Mouse (Mus musculus) kidney, postnatal 14 days (tissue): ENCODE results near the gene Arvcf.

Source experiments
- DNase-seq: peaks from one replicate; pipeline ENCODE4 v3.0.0; 2022; ENCODE audit warnings: mixed read lengths

The Arvcf gene

DNA sequence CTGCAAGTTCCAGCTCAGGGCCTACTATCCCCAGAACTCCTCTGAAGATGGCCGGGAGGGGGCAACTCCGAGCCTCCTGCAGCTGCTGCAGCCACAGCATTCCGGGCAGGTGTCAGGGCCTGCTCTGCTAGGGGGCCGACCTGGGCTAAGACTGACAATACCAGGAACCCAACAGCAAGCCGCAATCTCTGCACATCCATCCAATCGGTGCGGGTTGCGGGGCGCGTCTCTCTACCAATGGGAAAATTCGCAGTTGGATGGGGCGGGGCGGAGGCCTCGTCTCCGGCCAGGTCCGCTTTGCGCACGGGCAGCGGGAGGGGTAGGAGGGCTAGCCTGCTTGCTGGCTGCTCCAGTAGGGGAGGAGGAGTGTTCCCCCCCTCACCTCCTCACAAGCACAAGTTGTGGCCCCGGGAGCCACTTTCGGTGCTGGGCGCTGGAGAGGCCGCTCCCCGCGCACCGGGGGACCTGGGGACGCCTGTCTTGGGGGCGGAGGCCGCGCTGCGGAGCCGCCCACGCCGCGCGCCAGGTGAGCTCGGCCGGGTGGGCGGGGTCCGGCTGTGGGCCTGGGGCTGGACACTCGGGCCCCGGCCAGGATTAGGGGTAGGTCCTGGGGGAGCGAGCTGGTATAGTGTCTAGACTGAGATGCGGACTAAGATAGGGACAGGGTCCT lies at the start of gene Arvcf, which contains the start of gene Tango2:
TSS of gene Arvcf (plus strand) at position 252 of the 670 bp plus-strand sequence.
TSS of gene Tango2 (minus strand) at position 173 of the 670 bp plus-strand sequence.
- DNase-seq, result peak; percentile 96

DNA sequence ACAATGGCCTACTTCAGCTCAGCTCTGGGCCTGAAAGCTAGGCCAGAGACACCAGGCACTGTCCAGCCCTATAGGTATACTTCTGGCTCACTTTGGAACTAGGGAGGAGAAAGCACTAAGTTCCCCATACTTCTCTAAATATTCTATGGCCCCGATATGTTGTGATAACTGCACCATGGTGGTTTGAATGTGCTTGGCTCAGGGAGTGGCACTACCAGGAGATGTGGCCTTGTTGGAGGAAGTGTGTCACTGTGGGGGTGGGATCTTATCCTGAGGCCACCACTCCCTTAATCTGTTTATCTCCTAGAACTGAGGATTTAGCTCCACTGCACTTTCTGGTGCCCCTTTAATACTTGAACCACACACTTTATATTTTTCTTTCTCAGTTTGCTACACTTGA lies 39.8 kb upstream of the Arvcf start:
- no peak for DNase-seq

DNA sequence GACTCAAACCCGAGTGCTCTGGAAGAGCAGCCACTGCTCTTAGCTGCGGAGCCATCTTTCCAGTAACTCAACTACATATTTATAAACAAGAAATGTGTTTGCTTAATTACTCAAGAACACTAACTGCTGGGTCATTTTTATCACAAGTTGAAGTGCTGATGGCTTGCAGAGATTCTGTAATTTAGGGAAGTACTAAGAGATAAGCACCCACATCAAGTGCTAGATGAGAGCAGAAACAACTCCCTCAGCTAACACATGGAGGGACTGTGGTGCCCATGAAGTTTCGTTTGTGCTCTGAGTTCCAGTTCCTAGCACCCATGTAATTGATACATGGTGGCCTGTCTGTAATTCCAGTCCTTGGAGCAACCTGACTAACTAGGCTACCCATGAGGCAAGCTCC lies 29.0 kb upstream of the Arvcf start:
- DNase-seq, result no peak

DNA sequence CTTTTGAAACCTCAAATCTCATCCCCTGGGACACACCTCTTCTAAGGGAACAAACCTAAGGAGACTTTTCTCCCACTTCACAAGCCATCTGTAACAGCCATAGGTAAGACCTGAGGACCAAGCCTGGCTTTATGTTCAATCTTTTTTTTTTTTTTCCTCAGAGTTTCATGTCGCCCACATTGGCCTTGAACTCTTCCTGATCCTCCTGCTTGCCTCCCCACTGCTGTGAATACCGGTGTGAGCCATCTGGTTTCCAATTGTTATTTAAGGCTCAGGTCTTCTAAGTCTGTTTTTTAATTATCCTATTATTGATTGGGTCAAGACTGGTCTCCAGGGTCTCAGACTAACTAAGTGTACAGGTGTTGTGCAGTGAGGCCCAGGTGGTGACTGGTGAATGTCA lies 26.5 kb upstream of the Arvcf start:
- no peak for DNase-seq

DNA sequence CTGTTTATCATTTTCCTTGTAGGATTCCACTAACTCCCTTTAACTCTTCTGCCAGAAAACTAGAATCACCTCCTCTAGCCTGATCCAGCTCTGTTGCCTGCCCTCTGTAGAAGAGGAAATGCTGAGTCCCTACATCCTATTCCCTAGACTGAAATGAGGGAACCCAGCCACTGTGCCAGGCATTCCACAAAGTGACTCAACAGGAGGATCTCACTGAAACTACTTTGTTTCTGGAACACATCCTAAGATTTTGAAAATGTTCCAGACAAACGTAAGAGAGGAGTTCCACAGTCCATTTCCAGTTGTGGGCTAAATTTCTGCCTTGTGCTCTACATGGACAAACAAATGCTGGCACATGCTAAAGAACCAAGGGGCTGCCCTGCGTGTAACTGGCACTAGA lies 24.5 kb upstream of the Arvcf start:
- DNase-seq, result no peak

DNA sequence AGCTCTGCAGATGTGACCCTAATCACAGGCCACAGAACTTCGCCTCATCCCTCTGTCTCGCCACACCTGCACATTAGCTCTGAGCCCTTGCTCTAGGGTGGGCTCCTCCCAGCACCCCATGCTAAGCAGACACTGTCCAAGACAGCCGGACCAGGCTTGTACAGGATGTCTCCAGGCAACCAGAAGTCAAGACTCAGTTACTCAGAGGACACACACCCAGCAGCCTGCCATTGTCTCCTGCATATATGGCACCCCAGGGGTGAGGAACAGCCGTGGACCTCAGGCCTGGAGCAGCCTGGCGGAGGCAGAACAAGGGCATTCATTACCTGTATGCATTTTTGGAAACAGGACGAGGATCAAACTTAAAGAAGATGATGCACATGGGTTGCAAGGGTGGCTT lies 24.0 kb upstream of the Arvcf start:
- no peak for DNase-seq

DNA sequence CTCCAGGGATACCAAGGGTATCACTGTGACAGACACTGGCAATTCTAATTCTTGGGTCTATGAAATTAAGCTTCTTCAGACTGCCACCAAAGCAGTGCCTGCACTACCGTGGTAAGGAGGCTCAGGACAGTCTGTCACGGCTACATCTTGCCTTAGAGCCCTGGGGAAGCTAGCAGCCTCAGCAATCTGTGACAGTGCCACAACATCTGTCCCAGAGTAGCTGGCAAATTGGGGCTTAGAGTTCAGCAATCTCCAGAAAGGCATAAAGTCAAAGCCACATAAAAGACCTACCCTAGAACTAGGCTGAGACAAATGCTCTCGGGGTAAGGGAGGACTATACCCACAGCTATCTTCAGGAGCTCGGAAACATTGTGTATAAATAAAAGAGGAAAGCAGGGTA lies 22.2 kb upstream of the Arvcf start:
- no peak for DNase-seq

DNA sequence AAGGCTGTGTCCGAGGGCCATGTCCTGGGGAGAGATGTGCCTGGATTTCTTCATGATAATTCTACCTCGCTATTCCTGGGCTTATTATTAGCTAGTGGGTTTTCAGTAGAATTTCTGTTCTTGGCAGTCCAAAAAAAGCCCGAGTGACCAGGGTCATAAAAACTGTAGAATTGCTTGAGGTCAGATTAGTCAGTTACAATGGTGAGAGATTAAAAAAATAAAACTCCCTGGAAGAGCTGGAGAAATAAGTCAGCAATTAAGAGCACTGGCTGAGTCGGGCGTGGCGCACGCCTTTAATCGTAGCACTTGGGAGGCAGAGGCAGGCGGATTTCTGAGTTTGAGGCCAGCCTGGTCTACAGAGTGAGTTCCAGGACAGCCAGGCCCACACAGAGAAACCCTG lies 20.0 kb upstream of the Arvcf start:
- DNase-seq, result no peak

DNA sequence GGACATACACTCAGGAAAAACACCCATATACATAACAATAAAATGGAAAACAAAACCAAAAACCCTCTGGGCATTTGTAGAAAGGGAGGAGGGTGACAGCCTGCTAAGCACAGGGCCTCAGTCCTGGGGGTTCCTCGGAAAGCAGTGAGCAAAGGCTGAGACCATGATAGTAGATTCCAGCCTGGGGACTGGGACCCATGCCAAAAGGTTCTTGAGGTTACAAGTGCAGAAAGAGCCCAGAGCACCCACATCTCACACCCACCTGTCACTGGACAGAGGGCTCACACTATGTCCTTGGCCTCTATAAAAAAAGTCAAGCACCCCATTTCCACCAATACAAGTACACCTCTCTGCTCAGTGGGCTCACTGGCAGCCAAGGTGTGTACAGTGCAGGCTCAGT lies 19.5 kb upstream of the Arvcf start:
- no peak for DNase-seq

DNA sequence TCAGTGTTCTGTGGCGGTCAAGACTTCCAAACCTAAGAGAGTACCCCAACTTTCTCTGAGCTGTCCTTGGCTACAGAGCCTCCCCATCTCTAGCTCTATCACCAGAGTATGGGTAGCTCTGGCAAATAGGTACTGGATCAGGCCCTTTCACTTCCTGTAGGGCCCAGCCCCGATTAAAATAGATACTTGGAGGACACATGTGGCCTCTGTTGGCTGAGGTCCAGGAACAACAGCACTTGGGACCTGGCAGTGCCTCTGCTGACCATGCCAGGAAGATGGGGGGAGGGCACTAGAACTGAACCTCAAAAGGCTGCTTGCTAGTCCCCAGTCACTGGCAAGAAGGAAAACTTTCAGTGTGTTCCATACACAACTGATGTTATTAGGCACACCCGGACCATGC lies 14.0 kb upstream of the Arvcf start:
- DNase-seq, result peak; percentile 48

DNA sequence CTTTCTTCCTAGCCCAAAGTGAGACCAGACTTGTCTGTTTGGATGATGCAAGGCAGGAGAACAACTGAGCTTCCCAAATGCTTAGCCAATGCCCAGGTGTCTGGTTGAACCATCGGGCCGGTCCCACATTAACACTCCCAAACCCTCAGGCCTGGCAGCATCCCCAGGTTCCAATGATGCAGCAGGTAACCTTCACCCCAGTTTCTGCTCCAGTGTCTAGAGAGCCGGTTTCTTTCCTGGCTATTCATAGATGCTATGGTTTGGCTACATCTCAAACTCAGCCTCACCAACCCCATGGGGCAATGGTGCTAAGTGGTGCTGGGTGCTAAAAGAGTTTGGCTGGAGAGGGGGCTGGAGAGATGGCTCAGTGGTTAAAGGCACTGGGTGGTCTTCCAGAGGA lies 12.0 kb upstream of the Arvcf start:
- no peak for DNase-seq

DNA sequence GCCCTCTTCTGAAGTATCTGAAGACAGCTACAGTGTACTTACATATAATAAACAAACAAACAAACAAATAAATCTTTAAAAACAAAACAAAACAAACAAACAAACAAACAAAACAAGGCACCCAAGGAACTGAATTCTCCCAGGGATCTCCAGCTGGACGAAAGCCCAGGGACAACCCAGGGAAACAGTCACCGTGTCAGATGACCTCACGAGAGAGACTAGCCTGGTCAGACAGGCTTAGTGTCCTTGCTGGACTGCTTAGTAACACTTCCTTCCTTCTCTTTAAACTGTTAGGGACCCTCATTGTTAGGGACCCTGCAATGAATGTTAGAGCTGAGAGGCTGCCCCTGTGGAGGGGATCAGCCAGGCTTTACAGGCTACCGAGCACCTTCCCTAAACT lies 10.7 kb upstream of the Arvcf start:
- no peak for DNase-seq

DNA sequence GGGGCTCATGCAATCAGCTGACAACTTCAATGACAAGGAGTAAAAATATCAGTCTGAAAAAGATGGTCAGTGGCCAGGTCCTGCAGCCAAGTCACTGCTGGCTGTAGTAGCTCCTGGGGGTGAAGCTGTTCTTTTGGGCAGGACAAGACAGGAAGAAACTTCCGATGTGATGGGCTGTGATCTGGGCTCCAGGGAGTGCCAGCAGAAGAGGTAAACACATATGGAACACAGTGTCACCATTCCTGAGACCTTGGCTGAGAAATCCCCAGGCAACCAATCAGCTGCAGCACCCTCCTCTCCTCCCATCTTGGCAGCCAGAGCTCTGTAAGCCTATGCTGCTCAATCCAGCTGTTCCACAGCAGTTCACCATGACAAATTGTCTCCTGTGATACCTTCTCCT lies 8.1 kb upstream of the Arvcf start:
- no peak for DNase-seq

DNA sequence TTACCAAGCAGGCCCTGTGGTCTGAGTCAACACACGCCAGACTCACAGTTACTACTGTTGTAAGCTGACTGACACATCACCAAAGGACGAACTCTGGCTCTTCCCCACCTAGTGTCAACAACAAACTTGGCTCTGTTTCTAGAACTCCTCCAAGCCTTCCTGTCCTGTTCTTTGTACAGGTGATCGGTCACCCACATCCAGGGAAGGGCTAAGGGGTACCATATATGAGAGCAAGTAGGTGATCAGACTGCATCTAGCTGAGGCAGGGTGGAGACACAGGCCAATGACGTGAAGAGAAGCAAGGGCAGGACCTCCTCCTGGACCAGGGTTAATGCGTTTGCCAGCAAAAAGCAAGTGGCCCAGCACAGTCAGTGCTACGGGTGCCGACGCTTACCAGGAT lies 6.4 kb upstream of the Arvcf start:
- DNase-seq, result no peak

DNA sequence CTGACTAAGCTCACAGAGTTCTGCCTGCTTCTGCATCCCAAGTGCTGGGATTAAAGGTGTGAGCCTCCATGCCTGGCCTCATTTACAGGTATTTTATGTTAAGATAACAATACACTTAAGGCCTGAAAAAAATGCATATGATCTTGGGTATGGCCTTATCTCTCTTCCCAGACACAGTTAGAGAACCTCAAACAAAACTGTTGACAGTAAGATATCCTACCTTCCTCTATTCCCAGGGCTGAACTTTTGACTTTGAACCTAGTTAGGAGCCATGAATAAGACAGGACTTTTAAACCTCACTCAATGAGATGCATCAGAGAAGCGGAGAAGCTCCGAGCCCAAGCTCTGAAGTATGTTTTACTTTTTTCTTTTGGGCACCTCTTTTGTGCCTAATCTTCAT lies 5.9 kb upstream of the Arvcf start:
- DNase-seq, result no peak

DNA sequence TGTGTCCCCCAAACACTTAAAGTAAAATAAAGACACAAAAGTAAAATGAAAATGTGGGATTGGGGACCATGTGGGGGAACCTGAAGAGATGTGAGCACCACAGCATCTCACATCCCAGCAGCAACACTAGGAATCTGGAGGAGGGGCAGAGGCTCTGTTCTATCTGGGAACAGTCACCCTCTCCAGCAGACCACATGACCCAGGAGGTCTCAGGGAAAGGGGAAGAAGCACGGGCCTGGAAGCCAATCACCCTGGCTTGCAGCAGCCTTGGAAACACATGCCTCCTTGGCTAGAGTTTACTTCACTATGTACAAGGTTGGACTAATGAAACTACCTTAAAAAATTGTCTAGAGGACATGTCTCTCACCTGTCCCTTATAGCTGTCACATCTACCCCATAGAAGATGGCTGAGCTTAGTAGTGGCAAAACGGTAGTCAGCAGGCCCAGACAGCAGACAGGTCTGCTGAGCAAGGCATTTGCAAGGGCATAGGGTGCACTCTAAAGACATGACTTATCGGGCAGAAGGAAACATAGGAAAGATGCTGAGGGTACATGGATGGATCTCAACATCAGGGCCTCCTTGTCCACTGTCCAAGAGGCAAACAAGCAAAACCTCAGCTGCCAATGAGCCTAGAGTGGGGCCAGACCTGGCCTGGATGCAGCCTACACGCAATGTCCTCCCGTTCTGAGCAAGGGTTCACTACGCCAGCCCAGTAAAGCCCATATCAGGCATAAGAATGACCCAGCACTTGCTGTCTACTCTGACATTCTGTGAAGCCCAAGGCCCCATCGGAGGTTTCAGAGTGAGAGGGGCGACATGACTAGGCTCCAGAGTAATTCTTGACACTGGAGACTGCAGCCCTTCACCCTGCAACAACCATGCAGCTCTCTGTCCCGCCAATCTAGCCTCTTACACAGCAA lies 5.1 kb upstream of the Arvcf start:
- DNase-seq, result no peak

DNA sequence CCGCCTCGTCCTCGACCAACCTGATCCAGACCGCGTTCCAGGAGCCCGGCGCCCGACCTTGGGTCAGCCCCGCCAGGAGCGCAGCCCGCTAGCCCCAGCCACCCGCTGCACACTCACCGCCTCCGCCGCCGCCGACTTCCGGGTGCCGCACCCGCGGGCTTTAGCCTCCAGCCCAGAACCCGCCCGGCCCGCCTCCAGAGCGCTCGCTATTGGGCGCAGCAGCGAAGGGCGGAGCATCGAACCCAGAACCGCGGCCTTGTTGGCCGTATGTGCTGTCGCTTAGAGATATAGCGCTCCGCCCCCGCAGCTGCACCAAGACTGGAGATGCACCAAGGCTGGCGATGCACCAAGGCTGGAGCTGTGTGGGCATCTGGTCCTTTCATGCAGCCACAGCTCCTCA lies 4.2 kb upstream of the Arvcf start:
- peak; percentile 97 for DNase-seq

DNA sequence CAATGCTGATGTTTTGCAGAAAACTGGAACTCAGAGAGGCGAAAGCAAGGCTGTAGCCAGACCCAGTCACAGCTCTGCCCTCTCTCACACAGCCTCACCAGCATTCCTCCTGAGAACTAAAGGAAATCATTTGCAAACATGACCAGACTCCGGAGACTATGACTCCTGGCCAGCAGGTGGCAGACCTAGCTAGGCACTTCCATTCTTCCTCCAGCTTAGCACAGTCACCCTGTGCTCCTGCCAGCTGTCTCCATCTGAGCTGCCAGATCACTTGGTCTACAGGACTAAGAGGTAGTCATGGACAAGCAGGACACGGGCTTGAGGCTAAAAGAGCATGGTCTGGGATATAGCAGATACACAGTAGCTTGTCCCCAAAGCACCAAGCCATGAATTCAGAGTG lies 2.7 kb upstream of the Arvcf start:
- DNase-seq, result peak; percentile 93

DNA sequence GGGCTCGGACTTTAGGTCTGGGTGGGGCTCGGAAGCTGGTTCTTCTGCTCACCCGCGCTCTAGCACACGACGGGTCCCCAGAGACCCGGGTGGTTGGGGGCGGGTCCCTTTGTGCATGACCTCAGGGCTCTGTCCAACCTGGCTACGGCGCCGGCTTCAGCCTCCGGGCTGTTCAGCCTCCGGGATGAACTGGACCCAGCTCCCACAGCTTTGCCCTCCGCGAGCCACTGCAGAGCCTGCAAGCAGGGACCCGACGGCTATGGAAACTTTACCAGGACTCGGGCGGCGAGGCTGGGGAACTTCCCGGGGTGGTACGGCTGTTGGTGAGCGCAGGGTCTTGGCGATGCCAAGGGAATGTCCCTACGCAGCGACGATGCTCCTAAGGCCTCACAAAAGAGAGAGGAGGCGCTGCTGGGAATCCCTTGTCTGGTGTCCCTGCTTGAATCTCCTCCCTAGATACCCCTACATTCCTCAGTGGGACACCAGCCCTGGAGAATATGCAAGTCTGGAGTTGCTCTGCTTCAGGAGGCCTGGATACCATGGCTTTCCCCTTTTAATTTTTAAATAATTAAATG lies 706 bp downstream of the Arvcf start:
- DNase-seq, result peak; percentile 67

DNA sequence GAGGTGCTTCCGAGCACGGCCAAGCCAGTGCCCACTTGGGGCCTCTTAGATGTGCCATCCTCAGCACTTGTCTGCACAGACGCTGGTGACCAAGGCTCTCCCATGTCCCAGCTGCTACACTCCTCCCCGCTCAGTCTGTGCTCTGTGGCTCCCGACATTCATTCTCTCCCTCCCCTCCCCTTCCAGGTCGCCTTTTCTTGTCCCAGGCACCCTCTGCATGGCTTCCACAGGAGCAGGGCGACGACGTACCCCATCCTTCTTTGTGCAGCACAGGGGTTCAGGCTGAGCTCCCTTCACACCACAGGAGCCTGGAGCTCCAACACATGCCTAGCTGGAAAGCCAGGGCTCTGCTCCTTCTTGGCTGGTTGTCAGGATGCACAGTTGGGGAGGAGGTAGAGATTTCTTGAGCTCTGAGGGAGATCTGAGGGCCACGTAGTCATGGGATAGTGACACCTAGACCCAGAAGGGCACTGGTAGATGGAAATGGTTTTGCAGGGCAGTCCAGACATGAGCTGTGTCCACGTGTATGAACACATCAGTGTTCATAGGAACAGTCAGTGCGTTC lies 1.9 kb downstream of the Arvcf start:
- no peak for DNase-seq

DNA sequence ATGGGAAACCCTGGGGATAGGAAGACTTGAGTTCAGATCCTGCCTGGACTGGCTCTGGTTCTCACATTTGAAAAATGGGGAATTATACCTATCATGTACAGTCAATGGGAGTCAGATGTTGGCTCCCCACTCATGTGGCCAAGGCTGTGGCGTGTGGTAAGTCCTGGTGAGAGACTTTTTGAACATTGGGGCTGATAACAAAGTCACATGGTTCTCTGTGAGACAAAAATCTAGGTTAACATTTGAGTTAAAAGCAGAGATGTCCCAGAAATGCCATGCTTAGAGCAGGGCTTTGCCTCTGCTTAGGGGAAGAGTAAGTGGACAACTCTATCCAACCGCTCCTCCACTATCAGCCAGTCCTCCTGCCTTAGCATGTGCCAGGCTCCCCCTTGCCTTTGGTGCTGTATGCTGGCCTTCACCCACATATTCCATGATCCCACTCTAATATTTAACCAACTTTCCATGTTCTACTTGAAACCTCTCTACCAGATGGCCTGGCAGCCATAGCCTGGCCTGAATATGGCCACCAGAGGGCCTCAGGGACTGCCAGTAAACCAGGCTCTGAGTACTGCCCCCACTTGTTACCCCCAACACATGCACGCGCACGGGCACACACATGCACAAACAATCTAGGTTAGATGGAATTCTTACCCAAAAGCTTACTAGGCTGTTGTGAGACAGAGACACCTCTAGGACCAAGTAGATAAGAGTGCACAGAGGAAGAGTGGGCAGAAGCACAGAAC lies 3.5 kb downstream of the Arvcf start:
- DNase-seq, result peak; percentile 74

DNA sequence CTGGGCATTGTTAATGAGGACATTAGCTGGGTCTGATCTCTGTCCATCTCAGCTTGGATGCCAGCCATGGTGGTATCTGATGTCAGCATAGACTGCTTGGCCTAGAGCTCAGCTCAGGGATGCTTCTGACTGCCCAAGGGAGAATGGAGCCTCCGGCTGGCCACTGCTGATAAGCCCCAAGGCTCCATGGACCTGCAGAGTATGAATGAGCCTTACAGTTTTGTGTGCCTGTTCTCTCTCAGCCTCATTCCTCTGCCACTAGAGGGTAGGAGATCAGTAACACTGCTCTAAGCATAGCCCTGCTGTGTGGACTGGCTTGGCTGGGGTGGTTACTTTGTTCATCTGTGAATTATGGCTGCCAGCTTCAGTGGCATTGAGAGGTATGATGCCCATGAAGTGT lies 5.1 kb downstream of the Arvcf start:
- no peak for DNase-seq

DNA sequence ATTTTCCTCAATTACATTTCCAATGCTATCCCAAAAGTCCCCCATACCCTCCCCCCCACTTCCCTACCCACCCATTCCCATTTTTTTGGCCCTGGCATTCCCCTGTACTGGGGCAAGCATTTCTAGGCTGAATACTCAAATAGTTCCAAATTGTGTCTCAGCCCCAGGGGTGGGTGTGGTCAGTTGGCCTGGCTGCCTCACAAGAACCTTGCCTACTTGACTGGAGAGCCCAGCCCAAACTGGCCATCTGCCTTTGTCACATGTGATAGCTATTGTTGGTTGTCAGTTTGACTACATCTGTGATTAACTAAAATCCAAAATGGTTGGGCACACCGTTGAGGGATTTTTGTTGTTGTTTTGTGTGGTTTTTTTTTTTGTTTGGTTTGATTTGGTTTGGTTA lies 9.0 kb downstream of the Arvcf start:
- no peak for DNase-seq
